Mouse (Mus musculus): ENCODE data around the gene Olfr1474.

DNA sequence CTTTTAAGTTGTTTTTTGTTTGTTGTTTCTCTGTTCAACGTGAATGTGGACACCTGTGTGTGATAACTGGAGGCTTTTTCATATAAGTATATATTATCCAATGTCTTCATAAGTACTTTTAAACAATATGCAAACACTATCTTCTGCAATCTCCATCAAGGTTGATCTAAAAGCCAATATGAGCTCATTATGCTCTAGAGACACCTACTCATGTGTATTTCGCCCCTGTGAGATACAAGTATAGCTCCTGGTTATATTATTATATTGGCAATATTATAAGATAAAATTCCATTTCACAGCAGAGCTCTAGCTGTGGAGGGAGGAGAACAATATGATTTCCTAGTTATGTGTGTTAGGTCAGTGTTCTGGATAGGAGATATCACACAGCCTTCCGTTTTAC is 30.9 kb downstream of the Olfr1474 start, which contains the start of gene Olfr1477:
- TF ChIP-seq CTCF (IDR thresholded peaks at IDR 0.05; ENCODE audit: control insufficient read depth, insufficient read depth, insufficient replicate concordance, low read depth, low read length) (no peak), POLR2A (IDR thresholded peaks at IDR 0.05; ENCODE audit: control insufficient read depth, low read depth, low read length) (no peak)
